Mouse (Mus musculus) embryonic facial prominence, embryonic 10.5 days (tissue): ENCODE measurements around the gene Zdhhc14. TPM values are rescaled to one million over a fixed set of nuclear protein-coding genes. Genes with fewer than 3 reads are reported as not detected.

Experiments
- DNase-seq: peaks from one replicate; pipeline ENCODE4 v3.0.0-alpha.2; 2017; ENCODE audit warnings: low spot score
- H3K27ac ChIP-seq: fragments of 300-500 bp; sonication (generic); replicated peaks from 2 replicates; pipeline ENCODE4 v1.5.1; 2016; ENCODE audit warnings: mild to moderate bottlenecking
- H3K27me3 ChIP-seq: fragments of 300-500 bp; sonication (generic); replicated peaks from 2 replicates; pipeline ENCODE4 v1.6.1; 2016; ENCODE audit warnings: low read depth, mild to moderate bottlenecking; ENCODE audit not compliant: poor library complexity, severe bottlenecking
- H3K36me3 ChIP-seq: fragments of 300-500 bp; sonication (generic); replicated peaks from 2 replicates; pipeline ENCODE4 v1.6.1; 2016; ENCODE audit warnings: mild to moderate bottlenecking, moderate library complexity
- H3K4me1 ChIP-seq: fragments of 300-500 bp; sonication (generic); 2 replicates; pipeline ENCODE4 v1.6.1; 2016
- H3K4me3 ChIP-seq: fragments of 300-500 bp; sonication (generic); 2 replicates; pipeline ENCODE4 v1.5.1; 2016; ENCODE audit warnings: mild to moderate bottlenecking, moderate library complexity
- H3K9me3 ChIP-seq: fragments of 300-500 bp; sonication (generic); 2 replicates; pipeline ENCODE4 v1.6.1; 2016; ENCODE audit warnings: mild to moderate bottlenecking
- WGBS: fragments of 180-500 bp; shearing (Covaris S2); methylation state at CpG from one replicate; pipeline ENCODE4 v1.1.7; 2016; 5-methylcytosine and 5-hydroxymethylcytosine counted together
- polyA plus RNA-seq: library from polyadenylated mRNA; unstranded; fragments of >200 nt; fragmentation: Nextera tagmentation; extraction: Ambion mirVana; gene quantifications from 2 replicates; pipeline ENCODE4 v1.2.1, GENCODE M21; 2016

Zdhhc14 gene
- polyA plus RNA-seq, 1 experiment from 2014 or later: 1.2 TPM

DNA sequence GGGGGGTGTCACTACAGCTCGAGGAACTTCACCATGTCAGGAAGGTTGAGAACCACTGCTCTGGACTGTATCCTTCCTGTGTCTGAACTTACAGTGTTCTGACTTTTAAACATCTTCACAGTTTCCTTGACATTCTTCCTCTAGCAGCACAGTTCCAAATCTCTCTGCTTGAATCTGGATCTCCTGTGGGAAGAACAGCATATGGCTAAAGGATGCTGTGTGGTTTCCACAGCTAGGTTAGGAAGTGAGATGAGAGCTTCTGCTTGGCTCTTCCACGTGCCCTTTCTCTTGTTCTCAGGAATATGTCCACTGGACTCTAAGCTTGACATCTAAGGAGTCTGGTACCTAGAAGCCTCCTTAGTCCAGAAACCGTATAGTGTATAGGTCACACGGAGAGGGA lies 15.7 kb downstream of the Zdhhc14 start:
- no peak overlapping the region for H3K27ac ChIP-seq
- WGBS: 84% methylated on average over 4 of the region's 4 CpGs

DNA sequence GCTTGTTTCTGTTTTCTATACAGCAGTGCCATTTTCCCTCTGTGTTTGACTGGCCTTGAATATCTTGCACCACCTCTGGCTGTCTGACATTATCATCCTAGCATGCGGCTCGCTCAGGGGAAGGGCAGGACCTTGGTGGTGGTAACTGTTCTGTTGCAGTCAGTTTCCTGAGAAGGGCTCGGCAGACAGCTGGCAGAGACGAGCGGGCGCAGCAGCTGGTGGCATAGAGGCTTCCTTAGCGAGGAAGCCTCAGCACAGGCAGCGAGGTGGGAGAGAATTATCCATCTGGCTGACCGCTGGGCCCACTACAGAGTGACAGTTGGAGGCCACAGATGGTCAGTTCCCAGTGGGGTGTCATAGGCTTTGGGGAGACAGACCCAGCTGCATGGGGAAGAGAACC lies 18.2 kb downstream of the Zdhhc14 start:
- Histone ChIP-seq H3K27me3 (peaks cover 5% of the 10 kb centered on the region; the same call in 1 of the 2 replicates), H3K4me3 (no peak overlapping the region), H3K4me1 (no peaks in the 10 kb centered on the region), H3K27ac (no peak overlapping the region), H3K9me3 (no peaks in the 10 kb centered on the region), H3K36me3 (no peaks in the 10 kb centered on the region)
- DNase-seq: no peak
- WGBS: 89% methylated on average over 9 of the region's 9 CpGs

More for the DNA sequence above, 15.7 kb downstream of the Zdhhc14 start:
- H3K27me3 ChIP-seq: peaks cover 5% of the 10 kb centered on the region; the same call in 1 of the 2 replicates
- H3K4me3 ChIP-seq: no peak overlapping the region
- H3K4me1 ChIP-seq: no peaks in the 10 kb centered on the region
- DNase-seq: no peak
- no peaks in the 10 kb centered on the region for H3K36me3 ChIP-seq
- no peaks in the 10 kb centered on the region for H3K9me3 ChIP-seq

DNA sequence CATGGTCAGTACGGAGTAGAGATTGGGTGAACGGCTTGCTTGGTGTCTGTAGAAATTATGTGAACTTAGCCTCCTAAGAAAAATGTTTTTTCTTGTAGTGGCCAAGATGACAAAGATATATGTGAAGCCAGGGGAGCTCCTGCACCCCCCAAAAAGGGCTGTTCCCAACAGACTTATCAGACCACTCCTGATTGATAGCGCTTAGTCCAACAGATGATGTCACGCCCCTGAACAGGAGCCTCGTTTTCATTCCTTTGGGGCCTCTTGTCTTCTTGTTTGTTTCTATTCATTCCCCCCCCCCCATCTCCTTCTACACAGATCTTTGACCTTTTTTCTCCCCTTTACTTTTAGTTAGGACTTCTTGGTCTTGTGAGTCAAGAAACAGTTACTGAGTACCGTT lies 19.4 kb downstream of the Zdhhc14 start:
- no peaks in the 10 kb centered on the region for H3K9me3 ChIP-seq
- no peak for DNase-seq
- no peaks in the 10 kb centered on the region for H3K4me1 ChIP-seq
- H3K4me3 ChIP-seq: no peak overlapping the region
- 87% methylated on average over 6 of the region's 6 CpGs for WGBS
- H3K27me3 ChIP-seq: peaks cover 5% of the 10 kb centered on the region; the same call in 1 of the 2 replicates
- no peaks in the 10 kb centered on the region for H3K36me3 ChIP-seq
- H3K27ac ChIP-seq: no peak overlapping the region

DNA sequence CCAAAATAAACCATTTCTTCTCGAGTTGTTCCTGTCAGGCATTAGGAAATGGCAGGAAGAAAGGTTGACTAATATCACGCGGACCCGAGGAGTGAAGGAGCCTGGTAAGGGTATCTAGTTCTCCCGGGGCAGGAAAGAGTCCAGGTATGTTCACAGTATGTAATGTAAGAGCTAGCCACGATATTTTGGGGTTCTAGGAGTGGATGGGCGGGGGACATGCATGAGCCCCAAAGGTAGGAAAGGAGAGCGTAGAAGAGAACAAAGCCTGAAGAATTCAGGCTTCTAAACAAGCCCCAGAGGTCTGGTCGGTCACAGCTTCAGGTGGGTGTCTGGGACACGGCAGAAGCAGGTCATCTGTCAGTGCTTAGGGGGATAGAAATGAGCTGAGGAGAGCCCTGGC lies 27.1 kb downstream of the Zdhhc14 start:
- peaks cover 8% of the 10 kb centered on the region for H3K9me3 ChIP-seq
- H3K4me1 ChIP-seq: no peaks in the 10 kb centered on the region
- WGBS: 90% methylated on average over 10 of the region's 10 CpGs
- H3K27me3 ChIP-seq: no peaks in the 10 kb centered on the region
- no peak overlapping the region for H3K27ac ChIP-seq
- no peak for DNase-seq
- no peak overlapping the region for H3K4me3 ChIP-seq
- H3K36me3 ChIP-seq: no peaks in the 10 kb centered on the region

DNA sequence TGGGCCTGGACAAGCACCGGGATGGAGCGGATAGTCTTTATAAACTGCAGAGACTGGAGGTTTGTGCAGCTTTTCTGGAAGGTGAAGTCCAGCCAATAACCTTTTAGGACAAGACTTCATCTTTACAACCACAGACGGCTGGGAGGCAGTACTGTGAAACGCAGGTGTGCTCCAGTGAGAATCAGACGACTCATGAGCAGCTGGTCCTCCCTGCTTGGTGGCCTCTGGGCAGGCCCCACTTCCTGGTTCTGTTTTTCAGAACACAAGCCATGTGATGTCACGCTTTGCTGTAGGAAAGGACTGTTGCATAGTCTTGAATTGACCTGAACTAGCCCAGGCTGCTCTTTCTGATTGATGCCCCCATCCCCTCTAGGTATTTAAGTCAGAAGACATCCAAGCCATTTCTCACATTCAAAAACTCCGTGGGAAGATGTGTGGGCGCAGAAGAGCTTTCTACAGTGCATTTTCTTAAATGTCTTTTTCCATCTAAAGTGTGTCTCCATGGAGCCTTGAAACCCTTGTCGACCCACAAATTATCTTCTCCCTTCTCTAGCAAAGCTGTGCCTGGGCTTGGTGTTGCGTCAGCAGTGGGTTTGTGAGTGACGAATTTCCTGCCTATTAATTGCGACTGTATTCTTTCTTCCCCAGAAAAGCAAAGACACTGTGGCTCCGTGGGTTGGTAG lies 27.7 kb downstream of the Zdhhc14 start:
- Histone ChIP-seq H3K4me3 (no peak overlapping the region), H3K36me3 (no peaks in the 10 kb centered on the region), H3K4me1 (no peaks in the 10 kb centered on the region), H3K9me3 (peaks cover 8% of the 10 kb centered on the region), H3K27ac (no peak overlapping the region), H3K27me3 (no peaks in the 10 kb centered on the region)
- WGBS: 87% methylated on average over 13 of the region's 13 CpGs
- no peak for DNase-seq

DNA sequence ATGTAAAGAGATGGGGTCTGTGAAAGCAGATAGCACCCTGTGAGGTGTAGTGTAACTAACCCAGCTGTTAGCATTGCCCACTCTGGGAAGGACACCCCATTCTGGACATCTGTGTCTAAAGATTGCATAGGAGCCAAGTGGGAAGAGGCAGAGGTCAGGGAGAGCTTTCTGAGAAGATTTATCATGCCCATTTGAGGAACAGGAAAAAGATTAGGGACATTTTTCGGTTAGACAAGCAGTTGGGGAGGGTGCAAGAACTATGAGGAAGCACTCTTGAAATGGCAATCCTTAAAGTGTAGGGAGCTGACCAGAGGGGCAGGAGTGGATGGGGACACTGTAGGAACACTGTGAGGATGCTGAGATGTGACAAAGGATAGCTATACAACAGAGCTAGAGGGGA lies 29.2 kb downstream of the Zdhhc14 start:
- peaks cover 8% of the 10 kb centered on the region for H3K9me3 ChIP-seq
- no peak overlapping the region for H3K4me3 ChIP-seq
- no peaks in the 10 kb centered on the region for H3K27me3 ChIP-seq
- H3K4me1 ChIP-seq: no peaks in the 10 kb centered on the region
- no peaks in the 10 kb centered on the region for H3K36me3 ChIP-seq
- 85% methylated on average over 1 of the region's 1 CpGs for WGBS
- H3K27ac ChIP-seq: no peak overlapping the region
- DNase-seq: no peak

DNA sequence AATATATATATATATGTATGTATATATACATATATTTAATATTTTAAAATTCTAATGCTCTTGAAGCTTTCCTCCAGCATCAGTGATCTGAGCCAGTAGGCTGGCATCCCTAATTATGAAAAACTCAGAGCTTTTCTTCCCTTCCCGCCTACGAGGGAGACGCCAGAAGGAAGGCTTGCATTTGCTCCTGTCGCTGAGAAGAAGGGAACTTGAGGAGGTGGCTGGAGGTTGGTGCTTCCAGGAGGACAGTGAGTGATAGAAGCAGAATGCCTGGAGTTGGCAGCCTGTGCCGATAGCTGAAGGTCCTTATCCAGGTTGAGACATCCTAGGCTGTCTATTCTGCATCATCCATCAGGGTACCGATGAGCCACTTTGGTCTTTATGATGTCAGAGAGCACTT lies 37.2 kb downstream of the Zdhhc14 start:
- WGBS: 88% methylated on average over 6 of the region's 6 CpGs
- Histone ChIP-seq H3K36me3 (no peaks in the 10 kb centered on the region), H3K4me1 (no peaks in the 10 kb centered on the region), H3K4me3 (no peak overlapping the region), H3K9me3 (no peaks in the 10 kb centered on the region), H3K27me3 (no peaks in the 10 kb centered on the region), H3K27ac (no peak overlapping the region)
- DNase-seq: no peak

DNA sequence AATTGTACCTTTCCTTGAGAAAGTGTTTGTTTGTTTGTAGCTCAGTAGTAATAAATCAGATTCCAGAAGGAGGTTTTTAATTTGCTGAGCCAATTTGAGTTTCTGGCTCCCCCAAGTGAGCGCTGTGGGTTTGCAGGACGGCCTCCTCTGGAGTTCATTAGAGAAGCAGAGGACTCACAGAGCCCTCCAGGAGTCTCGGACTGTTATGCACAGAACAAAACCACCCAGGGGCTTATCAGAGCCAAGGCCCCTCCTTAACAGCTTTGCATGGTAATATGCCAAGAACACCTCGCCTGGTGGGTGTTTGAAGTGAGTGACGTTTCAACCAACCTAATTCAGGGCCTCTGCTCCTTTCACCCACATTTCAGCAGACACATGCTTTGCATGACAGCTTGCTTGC lies 40.5 kb downstream of the Zdhhc14 start:
- Histone ChIP-seq H3K4me3 (no peak overlapping the region), H3K4me1 (peaks cover 7% of the 10 kb centered on the region; the same call in 1 of the 2 replicates)
- WGBS: 37% methylated on average over 5 of the region's 5 CpGs

DNA sequence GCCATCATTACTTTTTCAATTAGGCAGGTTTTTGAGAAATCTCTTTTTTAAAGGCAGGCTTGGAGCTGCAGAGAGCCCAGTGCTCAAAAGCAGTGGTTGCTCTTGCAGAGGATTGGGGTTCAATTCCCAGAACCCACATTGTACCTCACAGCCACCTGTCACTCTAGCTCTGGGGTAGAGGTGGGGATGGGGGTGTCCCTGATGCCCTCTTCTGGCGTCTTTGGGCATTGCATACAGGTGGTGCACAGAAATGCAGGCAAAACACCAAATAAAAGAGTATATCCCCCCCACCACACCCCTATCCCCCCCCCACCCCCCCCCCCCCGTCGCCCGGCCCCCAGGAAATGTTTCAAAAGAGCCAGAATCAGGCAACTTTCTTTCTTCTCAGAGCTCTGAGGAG lies 43.0 kb downstream of the Zdhhc14 start:
- 63% methylated on average over 4 of the region's 4 CpGs for WGBS
- peaks cover 7% of the 10 kb centered on the region; the same call in 1 of the 2 replicates for H3K4me1 ChIP-seq
- no peaks in the 10 kb centered on the region for H3K9me3 ChIP-seq
- DNase-seq: peak; percentile 18
- no peak overlapping the region for H3K4me3 ChIP-seq
- H3K27me3 ChIP-seq: no peaks in the 10 kb centered on the region
- no peaks in the 10 kb centered on the region for H3K36me3 ChIP-seq
- no peak overlapping the region for H3K27ac ChIP-seq

More for the DNA sequence above, 40.5 kb downstream of the Zdhhc14 start:
- Histone ChIP-seq H3K27ac (no peak overlapping the region), H3K36me3 (no peaks in the 10 kb centered on the region), H3K9me3 (no peaks in the 10 kb centered on the region), H3K27me3 (no peaks in the 10 kb centered on the region)
- DNase-seq: no peak

DNA sequence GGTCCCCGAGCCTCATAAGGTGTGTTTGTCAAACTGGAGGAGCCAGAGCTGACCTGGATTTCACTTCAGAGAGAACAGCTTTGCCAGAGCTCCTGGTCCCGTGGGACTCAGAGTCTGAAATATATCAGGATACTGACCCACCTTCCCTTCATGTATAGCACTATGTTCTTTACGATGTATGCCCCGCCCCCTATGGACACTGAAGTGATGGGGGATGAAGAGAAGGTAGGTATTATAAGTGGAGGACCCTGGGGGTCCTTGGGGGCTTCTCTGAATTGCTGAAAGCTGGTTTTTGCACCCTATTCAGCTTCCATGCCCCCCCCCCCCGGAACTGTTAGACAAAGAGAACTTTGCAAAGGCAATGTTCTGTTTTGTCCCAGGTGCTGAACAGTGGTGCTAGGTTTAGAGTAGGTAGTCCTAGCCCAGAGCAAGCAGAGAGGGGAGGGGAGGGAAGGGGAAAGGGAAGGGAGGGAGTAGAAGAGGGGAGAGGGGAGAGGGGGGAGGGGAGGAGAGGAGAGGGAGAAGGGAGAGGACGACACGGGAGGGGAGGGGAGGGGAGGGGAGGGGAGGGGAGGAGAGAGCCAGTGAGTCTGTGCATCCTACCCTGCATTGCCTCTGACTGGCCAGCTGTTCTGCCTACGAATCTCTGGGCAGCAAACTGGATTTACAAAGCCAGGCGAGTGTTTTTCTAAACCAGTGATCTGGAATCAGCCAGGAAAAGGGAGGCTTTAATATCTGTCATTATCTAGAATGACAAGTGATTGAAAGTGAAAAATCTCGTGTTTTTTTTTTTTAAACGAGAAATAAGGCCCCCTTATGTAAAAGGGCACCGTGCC lies 44.1 kb downstream of the Zdhhc14 start:
- H3K4me1 ChIP-seq: peaks cover 7% of the 10 kb centered on the region; the same call in 1 of the 2 replicates
- no peaks in the 10 kb centered on the region for H3K9me3 ChIP-seq
- no peaks in the 10 kb centered on the region for H3K36me3 ChIP-seq
- H3K4me3 ChIP-seq: no peak overlapping the region
- H3K27ac ChIP-seq: no peak overlapping the region
- no peaks in the 10 kb centered on the region for H3K27me3 ChIP-seq
- peak; percentile 16 for DNase-seq
- WGBS: 64% methylated on average over 12 of the region's 12 CpGs

DNA sequence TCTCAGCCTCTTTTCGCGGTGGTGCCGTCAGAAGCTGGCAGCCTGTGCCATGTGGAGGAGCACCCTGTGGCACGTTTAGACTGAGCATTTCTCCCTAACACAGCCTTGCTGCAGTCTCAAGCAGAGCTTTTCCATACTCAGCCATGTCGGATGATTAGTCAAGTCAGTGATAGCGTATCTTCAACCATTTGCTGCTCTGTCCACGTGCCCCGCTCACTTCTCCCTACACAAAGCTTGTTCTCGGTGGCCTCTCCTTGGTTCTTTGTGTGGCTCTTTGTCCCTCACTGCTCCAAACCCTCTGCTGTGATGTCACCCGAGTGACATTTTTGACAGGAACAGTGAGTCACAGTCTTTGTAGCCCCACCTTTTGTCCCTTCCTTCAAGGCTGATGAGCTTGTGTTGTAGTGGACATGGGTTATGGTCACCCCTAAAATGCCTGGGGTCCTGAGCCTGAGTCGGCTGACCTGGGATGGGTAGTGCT lies 44.8 kb downstream of the Zdhhc14 start:
- Histone ChIP-seq H3K36me3 (no peaks in the 10 kb centered on the region), H3K27ac (no peak overlapping the region), H3K9me3 (no peaks in the 10 kb centered on the region), H3K4me3 (no peak overlapping the region), H3K27me3 (no peaks in the 10 kb centered on the region), H3K4me1 (peaks cover 7% of the 10 kb centered on the region; the same call in 1 of the 2 replicates)
- WGBS: 79% methylated on average over 11 of the region's 11 CpGs
- no peak for DNase-seq

DNA sequence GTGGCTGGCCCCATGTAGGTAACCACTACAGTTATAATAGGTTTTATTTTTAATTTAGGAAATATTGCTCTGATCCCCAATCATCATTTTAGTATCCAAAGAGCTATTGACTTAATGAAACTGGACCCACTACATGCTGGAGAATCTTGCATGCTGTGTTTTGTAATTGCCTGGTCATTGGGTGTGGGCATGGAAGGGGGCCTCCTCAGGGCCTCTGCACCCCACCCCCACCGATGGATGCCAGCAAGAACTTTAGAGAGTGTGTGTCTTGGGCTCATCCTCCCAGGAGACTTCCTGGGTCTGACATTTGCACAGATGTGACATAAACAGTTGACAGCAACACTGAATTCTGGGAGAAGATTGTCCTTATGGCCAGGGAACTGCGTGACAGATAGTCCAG lies 49.8 kb downstream of the Zdhhc14 start:
- no peak for DNase-seq
- Histone ChIP-seq H3K4me3 (no peak overlapping the region), H3K36me3 (no peaks in the 10 kb centered on the region), H3K9me3 (no peaks in the 10 kb centered on the region), H3K4me1 (no peaks in the 10 kb centered on the region), H3K27me3 (no peaks in the 10 kb centered on the region), H3K27ac (no peak overlapping the region)
- WGBS: 84% methylated on average over 2 of the region's 2 CpGs

DNA sequence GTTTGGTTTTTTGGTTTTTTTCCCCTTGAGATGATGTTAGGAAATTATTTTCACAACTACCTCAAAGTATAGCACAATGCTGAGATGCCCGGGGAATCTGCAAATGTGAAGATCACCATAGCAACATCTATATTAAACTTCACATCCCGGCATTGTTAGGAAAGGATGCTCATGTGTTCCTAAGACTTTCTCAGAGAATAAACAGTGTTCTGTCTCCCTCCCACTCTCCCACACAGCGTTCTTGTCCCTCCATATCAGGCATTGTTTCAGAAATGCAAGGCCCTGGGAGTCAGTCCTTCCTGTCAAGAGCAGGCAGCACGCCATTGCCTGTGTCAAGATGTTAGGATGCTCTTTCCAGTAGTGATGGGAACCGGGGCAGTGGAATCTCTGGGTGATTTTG lies 51.7 kb downstream of the Zdhhc14 start:
- H3K36me3 ChIP-seq: no peaks in the 10 kb centered on the region
- H3K9me3 ChIP-seq: no peaks in the 10 kb centered on the region
- 82% methylated on average over 5 of the region's 5 CpGs for WGBS
- no peak overlapping the region for H3K27ac ChIP-seq
- no peak overlapping the region for H3K4me3 ChIP-seq
- DNase-seq: no peak
- H3K27me3 ChIP-seq: no peaks in the 10 kb centered on the region
- H3K4me1 ChIP-seq: no peaks in the 10 kb centered on the region
